Mouse (Mus musculus): ENCODE results near the gene Shisa8. TPM values are rescaled to one million over a fixed set of nuclear protein-coding genes. Genes with fewer than 3 reads are reported as not detected.

Shisa8 gene
- polyA plus RNA-seq, 1 experiment from 2014 or later = 4.2 TPM

DNA sequence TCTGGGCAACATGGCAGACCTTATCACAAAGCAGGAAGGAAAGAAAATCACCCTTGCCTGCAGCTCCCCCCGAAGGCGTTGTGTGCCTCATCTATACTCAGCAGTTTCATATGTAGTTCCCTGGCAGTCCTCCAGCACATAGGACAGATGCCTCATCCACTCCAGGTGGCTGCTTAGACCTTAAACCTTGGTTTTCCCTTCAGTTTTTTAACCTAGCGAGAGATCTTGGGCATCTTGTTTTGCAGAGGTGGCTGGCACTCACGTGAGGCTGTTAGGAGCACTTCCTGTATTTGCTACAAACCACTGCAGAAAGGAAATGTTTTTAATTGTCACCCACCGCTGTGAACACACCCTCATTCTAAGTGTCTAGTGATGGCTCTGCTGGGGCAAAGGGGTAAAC is 25.7 kb downstream of the Shisa8 start:
- no peak overlapping the region for H3K27ac ChIP-seq (ENCODE audit: low read depth, low read length)
- H3K9ac ChIP-seq (ENCODE audit: low read depth, low read length) = no peak overlapping the region
- 94% methylated on average over 5 of the region's 5 CpGs for WGBS

DNA sequence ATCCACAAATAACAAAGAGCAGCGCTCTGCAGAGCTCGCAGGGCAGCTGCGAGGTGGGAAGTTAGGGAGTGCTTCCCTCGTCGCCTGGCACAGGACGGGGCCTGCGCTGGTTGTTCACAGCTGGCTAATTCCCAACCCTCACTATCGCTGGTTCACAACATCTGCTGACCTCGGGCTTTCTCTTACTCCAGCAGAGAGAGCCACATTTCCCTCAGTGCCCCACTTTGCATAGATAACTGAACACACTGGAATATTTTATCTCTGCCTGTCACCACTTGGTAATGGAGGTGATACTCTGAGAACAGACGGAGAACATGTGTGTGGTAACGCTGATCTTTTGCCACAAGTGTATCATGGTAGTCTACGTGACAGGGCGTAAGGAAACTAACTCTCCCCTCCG is 26.5 kb downstream of the Shisa8 start:
- H3K36me3 ChIP-seq (ENCODE audit: control insufficient read depth, insufficient read depth, low read length) = peaks cover 64% of the 10 kb centered on the region
- no peaks in the 10 kb centered on the region for H3K9me3 ChIP-seq (ENCODE audit: control insufficient read depth, low read length)
- no peak for ATAC-seq
- 78% methylated on average over 14 of the region's 14 CpGs for WGBS
- H3K4me3 ChIP-seq (ENCODE audit: low read length) = no peak overlapping the region
- H3K9ac ChIP-seq (ENCODE audit: low read depth, low read length) = no peak overlapping the region
- no peaks in the 10 kb centered on the region for H3K27me3 ChIP-seq (replicated peaks; ENCODE audit: control insufficient read depth, insufficient read depth, low read length)
- no peak overlapping the region for H3K4me2 ChIP-seq (ENCODE audit: low read length)
- no peaks in the 10 kb centered on the region for H3K4me1 ChIP-seq (ENCODE audit: control insufficient read depth, insufficient read depth, low read depth, low read length)
- no peak overlapping the region for H3K27ac ChIP-seq (ENCODE audit: low read depth, low read length)

More for the DNA sequence above, 25.7 kb downstream of the Shisa8 start:
- no peaks in the 10 kb centered on the region for H3K4me1 ChIP-seq (ENCODE audit: control insufficient read depth, insufficient read depth, low read depth, low read length)
- peaks cover 60% of the 10 kb centered on the region for H3K36me3 ChIP-seq (ENCODE audit: control insufficient read depth, insufficient read depth, low read length)
- H3K27me3 ChIP-seq (replicated peaks; ENCODE audit: control insufficient read depth, insufficient read depth, low read length) = no peaks in the 10 kb centered on the region
- H3K4me3 ChIP-seq (ENCODE audit: low read length) = no peak overlapping the region
- no peaks in the 10 kb centered on the region for H3K9me3 ChIP-seq (ENCODE audit: control insufficient read depth, low read length)
- H3K4me2 ChIP-seq (ENCODE audit: low read length) = no peak overlapping the region
- ATAC-seq = no peak

DNA sequence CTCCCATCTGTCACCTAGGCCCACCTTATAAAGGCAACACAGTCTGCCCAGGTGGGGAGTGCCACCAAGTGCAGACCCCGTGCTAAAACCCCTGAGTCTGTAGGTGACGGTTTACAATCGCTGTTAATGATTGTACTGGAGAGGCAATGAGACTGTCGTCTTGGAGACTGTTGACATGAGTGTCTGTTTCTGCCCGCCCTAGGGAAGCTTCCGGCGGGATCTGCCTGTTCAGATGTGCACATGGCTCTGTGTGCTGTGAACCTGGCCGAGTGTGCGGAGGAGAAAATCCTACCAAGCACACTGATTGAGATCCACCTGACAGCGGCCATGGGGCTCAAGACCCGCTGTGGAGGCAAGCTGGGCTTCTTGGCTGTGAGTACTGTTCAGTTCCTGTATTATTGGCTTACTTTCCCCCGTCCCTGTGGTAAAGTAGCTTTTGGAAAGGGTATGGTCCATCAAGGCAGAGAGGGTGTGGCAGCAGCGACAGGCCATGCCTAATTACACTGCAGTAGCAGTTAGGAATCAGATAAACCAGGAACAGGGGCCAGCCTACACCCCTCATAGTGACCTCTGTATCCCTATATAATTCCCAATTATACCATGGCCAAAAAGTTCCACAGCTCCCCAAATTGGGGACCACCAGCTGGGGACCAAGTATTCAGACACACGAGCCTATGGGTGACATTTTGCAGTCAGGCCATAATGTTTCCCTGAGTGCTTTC is 27.4 kb downstream of the Shisa8 start:
- peaks cover 72% of the 10 kb centered on the region for H3K36me3 ChIP-seq (ENCODE audit: control insufficient read depth, insufficient read depth, low read length)
- H3K9ac ChIP-seq (ENCODE audit: low read depth, low read length) = no peak overlapping the region
- no peak for ATAC-seq
- 90% methylated on average over 14 of the region's 14 CpGs for WGBS
- H3K27me3 ChIP-seq (replicated peaks; ENCODE audit: control insufficient read depth, insufficient read depth, low read length) = no peaks in the 10 kb centered on the region
- H3K4me1 ChIP-seq (ENCODE audit: control insufficient read depth, insufficient read depth, low read depth, low read length) = no peaks in the 10 kb centered on the region
- H3K4me2 ChIP-seq (ENCODE audit: low read length) = no peak overlapping the region
- no peaks in the 10 kb centered on the region for H3K9me3 ChIP-seq (ENCODE audit: control insufficient read depth, low read length)
- H3K27ac ChIP-seq (ENCODE audit: low read depth, low read length) = no peak overlapping the region
- H3K4me3 ChIP-seq (ENCODE audit: low read length) = no peak overlapping the region

DNA sequence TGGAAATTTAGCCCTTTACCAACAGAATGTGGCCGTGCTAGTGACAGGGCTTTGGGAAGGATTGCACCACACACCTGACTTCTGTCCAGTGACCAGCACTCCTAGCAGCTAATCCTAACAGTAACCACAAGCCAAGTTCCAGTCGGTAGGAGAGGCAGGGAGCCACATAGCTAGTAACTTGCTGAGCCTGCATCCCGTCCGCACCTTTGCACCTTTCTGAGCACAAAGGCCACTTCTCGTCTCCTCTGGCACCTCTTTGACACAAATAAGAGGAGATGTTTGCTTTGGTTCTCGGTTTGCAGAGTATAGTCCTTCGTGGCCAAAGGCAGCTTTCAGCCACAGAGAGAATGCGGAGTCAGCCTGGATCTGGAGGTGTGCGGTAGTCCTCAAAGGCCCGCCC is 28.0 kb downstream of the Shisa8 start:
- no peaks in the 10 kb centered on the region for H3K27me3 ChIP-seq (replicated peaks; ENCODE audit: control insufficient read depth, insufficient read depth, low read length)
- no peak overlapping the region for H3K4me3 ChIP-seq (ENCODE audit: low read length)
- peaks cover 77% of the 10 kb centered on the region for H3K36me3 ChIP-seq (ENCODE audit: control insufficient read depth, insufficient read depth, low read length)
- ATAC-seq = no peak
- no peaks in the 10 kb centered on the region for H3K9me3 ChIP-seq (ENCODE audit: control insufficient read depth, low read length)
- WGBS = 92% methylated on average over 10 of the region's 10 CpGs
- H3K9ac ChIP-seq (ENCODE audit: low read depth, low read length) = no peak overlapping the region
- H3K4me1 ChIP-seq (ENCODE audit: control insufficient read depth, insufficient read depth, low read depth, low read length) = no peaks in the 10 kb centered on the region
- H3K4me2 ChIP-seq (ENCODE audit: low read length) = no peak overlapping the region
- H3K27ac ChIP-seq (ENCODE audit: low read depth, low read length) = no peak overlapping the region

DNA sequence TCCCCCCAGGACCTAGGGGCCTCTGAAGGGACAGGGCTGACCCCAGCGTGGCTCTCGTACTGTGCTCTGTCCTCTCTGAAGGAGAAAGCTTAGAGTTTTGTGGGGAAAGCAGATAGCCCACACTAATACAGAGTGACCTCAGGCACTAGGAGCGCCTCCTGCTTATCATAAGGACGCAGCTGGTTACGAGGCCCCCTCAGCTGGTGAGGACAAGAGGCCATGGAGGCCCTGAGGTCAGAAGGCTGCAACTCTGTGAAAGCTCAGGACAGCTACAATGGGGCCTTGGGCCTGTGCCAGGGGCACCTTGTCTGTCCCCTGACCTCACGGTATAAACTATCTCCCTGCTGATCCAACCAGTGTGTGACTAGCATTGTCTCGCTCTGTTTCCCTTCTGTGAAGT is 28.4 kb downstream of the Shisa8 start:
- Histone ChIP-seq H3K9ac (ENCODE audit: low read depth, low read length) (no peak overlapping the region), H3K27ac (ENCODE audit: low read depth, low read length) (no peak overlapping the region), H3K9me3 (ENCODE audit: control insufficient read depth, low read length) (no peaks in the 10 kb centered on the region), H3K27me3 (replicated peaks; ENCODE audit: control insufficient read depth, insufficient read depth, low read length) (no peaks in the 10 kb centered on the region), H3K4me2 (ENCODE audit: low read length) (no peak overlapping the region), H3K4me3 (ENCODE audit: low read length) (no peak overlapping the region), H3K36me3 (ENCODE audit: control insufficient read depth, insufficient read depth, low read length) (peaks cover 78% of the 10 kb centered on the region), H3K4me1 (ENCODE audit: control insufficient read depth, insufficient read depth, low read depth, low read length) (no peaks in the 10 kb centered on the region)
- ATAC-seq = no peak
- WGBS = 78% methylated on average over 7 of the region's 7 CpGs

DNA sequence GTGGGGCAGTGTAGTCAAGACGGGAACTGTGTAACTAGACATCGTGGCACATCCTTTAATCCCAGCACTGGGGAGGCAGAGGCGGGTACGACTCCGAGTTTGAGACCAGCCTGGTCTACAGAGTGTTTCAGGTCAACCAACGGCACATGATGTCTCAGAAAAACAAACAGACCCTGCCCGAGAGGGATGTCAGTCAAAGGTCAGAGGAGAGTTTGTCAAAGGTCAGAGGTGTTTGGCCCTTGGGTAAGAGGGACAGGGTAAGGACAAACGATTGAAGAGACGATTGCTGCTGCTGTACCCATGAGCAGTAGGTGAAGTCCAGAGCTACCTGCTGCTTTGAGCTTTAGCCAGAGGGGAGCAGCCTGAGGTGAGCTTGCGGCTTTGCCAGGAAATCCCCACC is 29.0 kb downstream of the Shisa8 start:
- WGBS = 84% methylated on average over 10 of the region's 10 CpGs
- peaks cover 80% of the 10 kb centered on the region for H3K36me3 ChIP-seq (ENCODE audit: control insufficient read depth, insufficient read depth, low read length)
- H3K4me3 ChIP-seq (ENCODE audit: low read length) = no peak overlapping the region
- no peaks in the 10 kb centered on the region for H3K9me3 ChIP-seq (ENCODE audit: control insufficient read depth, low read length)
- no peak overlapping the region for H3K9ac ChIP-seq (ENCODE audit: low read depth, low read length)
- H3K27ac ChIP-seq (ENCODE audit: low read depth, low read length) = no peak overlapping the region
- H3K27me3 ChIP-seq (replicated peaks; ENCODE audit: control insufficient read depth, insufficient read depth, low read length) = no peaks in the 10 kb centered on the region
- no peaks in the 10 kb centered on the region for H3K4me1 ChIP-seq (ENCODE audit: control insufficient read depth, insufficient read depth, low read depth, low read length)
- H3K4me2 ChIP-seq (ENCODE audit: low read length) = no peak overlapping the region
- ATAC-seq = no peak

DNA sequence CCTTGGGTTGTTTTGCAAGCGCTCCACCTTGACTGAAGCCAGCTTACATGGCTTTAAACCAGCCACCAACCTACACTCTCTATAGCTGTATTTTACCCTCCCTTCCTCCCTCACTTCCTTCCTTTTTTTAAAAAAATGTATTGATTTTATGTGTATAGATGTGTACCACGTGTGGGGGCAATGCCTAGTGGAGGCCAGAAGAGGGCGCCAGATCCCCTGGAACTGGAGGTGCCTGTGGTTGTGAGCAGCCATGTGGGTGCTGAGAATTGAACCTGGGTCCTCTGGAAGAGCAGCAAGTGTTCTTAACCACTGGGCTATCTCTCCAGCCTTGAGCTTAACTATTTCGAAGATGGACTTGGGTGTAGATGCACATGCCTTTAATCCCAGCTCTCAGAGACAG is 30.3 kb downstream of the Shisa8 start:
- H3K4me1 ChIP-seq (ENCODE audit: control insufficient read depth, insufficient read depth, low read depth, low read length) = no peaks in the 10 kb centered on the region
- peaks cover 85% of the 10 kb centered on the region for H3K36me3 ChIP-seq (ENCODE audit: control insufficient read depth, insufficient read depth, low read length)
- H3K4me3 ChIP-seq (ENCODE audit: low read length) = no peak overlapping the region
- H3K27ac ChIP-seq (ENCODE audit: low read depth, low read length) = no peak overlapping the region
- ATAC-seq = no peak
- no peak overlapping the region for H3K9ac ChIP-seq (ENCODE audit: low read depth, low read length)
- 96% methylated on average over 4 of the region's 4 CpGs for WGBS
- H3K4me2 ChIP-seq (ENCODE audit: low read length) = no peak overlapping the region
- H3K27me3 ChIP-seq (replicated peaks; ENCODE audit: control insufficient read depth, insufficient read depth, low read length) = no peaks in the 10 kb centered on the region
- H3K9me3 ChIP-seq (ENCODE audit: control insufficient read depth, low read length) = no peaks in the 10 kb centered on the region

DNA sequence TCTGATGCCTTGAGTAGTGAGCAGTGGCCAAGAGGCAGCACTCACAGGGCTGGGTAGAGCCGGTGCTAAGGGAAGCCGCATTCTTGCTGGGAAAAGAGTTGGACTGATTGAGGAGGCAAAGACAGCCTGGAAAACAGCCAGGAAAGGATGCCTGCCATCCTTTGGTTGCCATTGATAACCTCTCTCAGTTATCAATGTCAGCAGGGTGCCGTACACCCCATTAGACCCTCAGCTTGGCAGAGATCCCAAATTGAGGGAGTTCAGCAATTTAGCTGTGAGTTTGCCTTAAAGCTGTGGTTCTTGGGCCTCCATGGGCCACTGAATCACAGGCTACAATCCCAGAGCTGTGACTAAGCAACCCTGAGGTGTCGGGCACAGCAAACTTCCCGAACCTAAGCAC is 31.5 kb downstream of the Shisa8 start:
- no peaks in the 10 kb centered on the region for H3K4me1 ChIP-seq (ENCODE audit: control insufficient read depth, insufficient read depth, low read depth, low read length)
- H3K9me3 ChIP-seq (ENCODE audit: control insufficient read depth, low read length) = no peaks in the 10 kb centered on the region
- no peak overlapping the region for H3K4me2 ChIP-seq (ENCODE audit: low read length)
- no peak overlapping the region for H3K4me3 ChIP-seq (ENCODE audit: low read length)
- no peaks in the 10 kb centered on the region for H3K27me3 ChIP-seq (replicated peaks; ENCODE audit: control insufficient read depth, insufficient read depth, low read length)
- H3K9ac ChIP-seq (ENCODE audit: low read depth, low read length) = no peak overlapping the region
- WGBS = 75% methylated on average over 5 of the region's 5 CpGs
- peaks cover 83% of the 10 kb centered on the region for H3K36me3 ChIP-seq (ENCODE audit: control insufficient read depth, insufficient read depth, low read length)
- H3K27ac ChIP-seq (ENCODE audit: low read depth, low read length) = no peak overlapping the region
- ATAC-seq = no peak

DNA sequence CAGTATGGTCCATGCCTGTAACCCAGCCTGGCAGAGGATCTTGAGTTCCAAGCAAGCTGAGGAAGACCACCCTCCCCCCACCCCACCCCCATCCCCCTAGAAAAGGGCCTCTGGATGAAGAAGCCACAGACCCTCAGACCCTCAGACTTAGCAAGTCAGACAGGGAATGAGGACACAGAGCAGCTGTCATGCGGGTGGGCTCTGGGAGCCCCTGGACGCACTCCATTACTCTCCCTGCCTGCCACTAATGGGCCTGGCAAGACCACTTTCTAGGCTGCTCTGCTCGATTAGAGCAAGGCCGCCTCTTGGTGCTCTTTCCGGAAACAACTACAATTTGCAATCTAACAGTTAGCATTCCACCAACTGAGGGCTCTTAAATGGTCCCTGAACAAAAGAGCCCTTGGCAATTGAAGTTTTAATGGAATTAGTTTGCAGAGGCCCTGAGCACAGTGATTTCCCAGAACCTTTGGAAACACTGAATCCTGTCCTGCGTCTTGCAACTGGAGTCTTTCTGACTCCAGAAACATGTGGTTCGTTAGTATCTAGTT is 34.8 kb downstream of the Shisa8 start:
- peaks cover 85% of the 10 kb centered on the region for H3K36me3 ChIP-seq (ENCODE audit: control insufficient read depth, insufficient read depth, low read length)
- no peaks in the 10 kb centered on the region for H3K9me3 ChIP-seq (ENCODE audit: control insufficient read depth, low read length)
- H3K9ac ChIP-seq (ENCODE audit: low read depth, low read length) = no peak overlapping the region; the same call in 1 of the 2 replicates
- WGBS = 70% methylated on average over 7 of the region's 7 CpGs
- H3K4me1 ChIP-seq (ENCODE audit: control insufficient read depth, insufficient read depth, low read depth, low read length) = no peaks in the 10 kb centered on the region
- no peaks in the 10 kb centered on the region for H3K27me3 ChIP-seq (replicated peaks; ENCODE audit: control insufficient read depth, insufficient read depth, low read length)
- 0 out of 2 replicates have a peak, but pooled peaks have one; percentile 32 for ATAC-seq
- H3K27ac ChIP-seq (ENCODE audit: low read depth, low read length) = no peak overlapping the region
- H3K4me3 ChIP-seq (ENCODE audit: low read length) = no peak overlapping the region
- no peak overlapping the region for H3K4me2 ChIP-seq (ENCODE audit: low read length)

Data from hindbrain, embryonic 16.5 days (tissue).